Mouse (Mus musculus) heart, postnatal 10 days (tissue): Measurements from ENCODE around the gene Cap1. TPM values are rescaled to one million over a fixed set of nuclear protein-coding genes. Genes with fewer than 3 reads are reported as not detected.
A peak's percentile ranks its signal among the peaks of the same experiment; 100 is the strongest.

Experiments
- DNase-seq, 2 experiments: peaks; one replicate each; pipeline ENCODE4 v3.0.0; 2021
- intact Hi-C: fragments of 180-260 bp; cut with DNase I; formaldehyde crosslinking; loops from one replicate; pipeline ENCODE4 v1.15.1; 2025
- total RNA-seq, 2 experiments: library from RNA; stranded (reverse); gene quantifications; 2 replicates each; pipeline ENCODE4 v1.2.3; 2021

Gene Cap1
- 10 to 100 TPM; 84.6 to 89.1 TPM for total RNA-seq

- intact Hi-C loops, result no loop called here
- DNase-seq, result peak; percentile 98 to 99
Observed at GRCm38 (mm10) chr4:122885768-122886578, at the start of gene Cap1. TSS of gene Cap1 (minus strand) at chr4:122886056.

GRCm38 (mm10) chr4:122933857-122934256 lies 48.0 kb upstream of the Cap1 start:
- intact Hi-C loops, result no loop called here
- no peak for DNase-seq

- intact Hi-C loops, result no loop called here
- DNase-seq, result no peak
Observed at GRCm38 (mm10) chr4:122933051-122933591, 47.3 kb upstream of the Cap1 start.

DNA sequence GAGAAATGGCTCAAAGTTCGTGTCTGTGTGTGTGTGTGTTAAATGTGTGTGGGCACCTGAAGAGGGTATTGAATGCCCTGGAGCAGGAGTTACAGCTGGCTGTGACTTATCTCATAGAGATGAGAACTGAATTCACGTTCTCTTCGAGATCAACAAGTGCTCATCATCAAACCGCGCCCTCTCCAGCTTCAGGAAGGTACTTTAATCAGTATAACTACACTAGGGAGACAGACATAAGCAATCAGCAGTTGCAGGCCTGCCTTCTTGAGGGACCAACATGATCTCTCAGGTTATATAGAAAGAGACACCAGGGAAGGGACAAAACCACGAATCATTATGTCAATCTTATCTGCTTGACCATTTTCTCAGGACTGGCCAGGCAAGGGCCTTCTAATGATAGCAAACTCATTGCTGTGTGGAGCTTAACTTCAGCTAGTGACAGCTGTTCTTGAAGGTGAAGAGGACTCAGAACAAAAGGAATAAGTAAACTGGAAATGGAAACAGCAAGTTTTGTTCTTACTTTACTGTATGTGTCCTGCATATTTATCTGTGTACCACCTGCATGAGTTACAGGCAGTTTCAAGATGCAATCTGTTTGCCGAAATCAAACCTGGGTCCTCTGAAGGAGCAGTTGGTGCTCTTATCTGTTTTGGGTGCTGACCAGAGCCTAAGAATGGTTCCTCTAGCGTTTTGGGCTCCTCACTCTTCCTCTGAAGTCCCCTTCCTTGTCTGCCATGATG lies 46.6 kb upstream of the Cap1 start:
- DNase-seq, result no peak
- intact Hi-C loops, result no loop called here

DNA sequence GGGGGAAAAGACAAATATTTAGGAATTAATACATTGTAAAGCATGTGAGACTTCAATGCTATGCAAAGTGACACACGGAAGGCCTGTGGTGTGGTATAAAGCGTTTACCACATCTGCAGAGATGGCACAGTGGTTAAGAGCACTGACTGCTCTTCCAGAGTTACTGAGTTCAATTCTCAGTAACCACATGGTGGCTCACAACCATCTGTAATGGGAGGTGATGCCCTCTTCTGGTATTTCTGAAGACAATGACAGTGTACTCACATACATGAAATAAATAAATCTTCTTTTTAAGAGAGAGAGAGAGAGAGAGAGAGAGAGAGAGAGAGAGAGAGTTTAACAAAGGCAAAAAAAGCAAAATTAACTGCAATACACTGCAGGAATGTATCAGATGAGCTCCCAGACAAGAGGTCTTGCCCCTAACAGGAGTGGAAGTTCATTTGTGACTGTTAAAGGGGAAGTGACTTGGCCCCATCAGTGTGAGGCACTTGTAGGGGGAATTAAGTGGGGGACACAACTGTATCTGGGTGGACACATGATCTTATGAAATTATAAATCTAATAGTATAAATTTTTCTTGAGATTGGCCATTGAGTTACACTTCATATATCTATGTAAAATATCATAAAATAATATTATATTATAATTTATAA lies 45.2 kb upstream of the Cap1 start:
- no peak for DNase-seq
- intact Hi-C loops, result no loop called here

- DNase-seq, result peak in 1 of 2 experiments; percentile 8
- intact Hi-C loops, result no loop called here
Observed at GRCm38 (mm10) chr4:122923392-122924344, 37.8 kb upstream of the Cap1 start.

DNA sequence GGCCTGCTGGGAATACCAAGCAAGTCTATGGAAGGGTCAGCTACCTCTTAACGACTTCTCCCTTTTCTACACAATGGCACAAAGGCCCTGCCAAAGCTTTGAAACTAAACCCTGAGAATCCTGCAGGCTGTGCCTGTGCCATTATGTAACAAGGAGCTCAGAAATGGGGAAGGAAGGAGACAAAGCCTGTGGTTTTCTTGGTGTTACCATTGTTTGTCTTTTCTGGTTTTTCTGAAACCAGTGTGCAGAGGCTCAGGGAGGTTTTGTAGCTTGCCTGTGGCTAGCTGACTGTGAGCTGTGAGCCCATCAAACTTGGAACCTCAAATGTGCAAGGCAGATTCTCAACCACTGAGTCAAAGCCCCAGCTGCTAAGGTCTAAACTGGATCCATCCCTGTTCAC lies 37.0 kb upstream of the Cap1 start:
- DNase-seq, result no peak
- intact Hi-C loops, result no loop called here

DNA sequence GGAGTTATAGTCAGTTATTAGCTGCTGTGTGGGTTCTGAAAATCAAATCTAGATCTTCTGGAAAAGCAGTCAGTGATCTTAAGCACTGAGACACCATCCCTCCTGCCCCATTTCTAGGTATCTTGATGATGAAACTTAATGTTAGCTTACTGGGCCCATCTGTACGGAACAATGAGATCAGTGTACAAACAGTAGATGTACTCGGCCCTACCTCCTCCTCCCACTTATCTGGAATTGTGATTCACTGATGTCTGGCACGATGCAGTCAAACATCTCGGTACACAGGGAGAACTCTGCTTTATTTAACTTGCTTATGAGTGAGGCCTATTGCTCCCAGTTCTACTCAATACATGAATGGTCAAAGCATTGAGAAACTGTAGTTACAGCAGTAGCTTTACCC lies 30.1 kb upstream of the Cap1 start:
- DNase-seq, result no peak

DNA sequence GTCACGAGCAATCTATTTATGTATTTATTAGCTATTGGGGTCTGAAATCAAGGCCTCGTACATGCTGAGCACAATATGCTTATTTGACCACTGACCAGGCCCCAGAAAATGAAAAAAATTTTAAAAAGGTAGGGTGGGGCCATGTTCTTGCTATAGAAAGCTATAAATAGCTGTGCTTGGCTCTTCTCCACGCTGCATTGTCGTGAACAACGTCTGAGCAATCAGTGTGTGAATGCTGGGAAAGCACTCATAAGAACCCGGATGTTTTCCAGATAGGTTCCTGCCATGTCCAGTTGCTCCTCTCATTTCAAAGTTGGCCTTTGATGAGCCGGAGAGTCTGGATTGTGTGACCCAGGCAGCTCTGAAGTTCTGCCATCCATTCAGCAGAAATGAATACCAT lies 28.3 kb upstream of the Cap1 start:
- peak; percentile 14 to 15 for DNase-seq
- intact Hi-C loops, result no loop called here

More for the DNA sequence above, 30.1 kb upstream of the Cap1 start:
- intact Hi-C loops, result no loop called here

DNA sequence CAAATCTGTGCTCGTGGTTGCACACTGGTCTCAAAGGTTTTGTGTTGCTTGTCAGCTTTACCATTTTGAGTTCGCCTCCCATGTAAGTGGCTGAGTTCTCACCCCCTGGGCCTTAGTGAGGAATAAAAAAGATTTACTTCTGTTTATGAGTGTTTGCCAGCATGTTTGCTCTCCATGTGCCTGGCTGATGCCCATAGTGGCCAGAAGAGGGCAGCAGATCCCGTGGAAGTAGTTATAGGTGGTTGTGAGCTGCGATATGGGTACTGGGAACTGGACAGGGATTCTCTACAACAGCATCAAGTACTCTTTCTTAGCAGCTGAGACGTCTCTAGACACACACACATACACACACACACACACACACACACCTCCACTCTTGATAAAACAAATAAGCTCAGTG lies 26.8 kb upstream of the Cap1 start:
- no peak for DNase-seq
- intact Hi-C loops, result loop anchor here (2.0 kb wide), 1 partner anchor 72 kb away; no protein-coding TSS in a partner anchor

DNA sequence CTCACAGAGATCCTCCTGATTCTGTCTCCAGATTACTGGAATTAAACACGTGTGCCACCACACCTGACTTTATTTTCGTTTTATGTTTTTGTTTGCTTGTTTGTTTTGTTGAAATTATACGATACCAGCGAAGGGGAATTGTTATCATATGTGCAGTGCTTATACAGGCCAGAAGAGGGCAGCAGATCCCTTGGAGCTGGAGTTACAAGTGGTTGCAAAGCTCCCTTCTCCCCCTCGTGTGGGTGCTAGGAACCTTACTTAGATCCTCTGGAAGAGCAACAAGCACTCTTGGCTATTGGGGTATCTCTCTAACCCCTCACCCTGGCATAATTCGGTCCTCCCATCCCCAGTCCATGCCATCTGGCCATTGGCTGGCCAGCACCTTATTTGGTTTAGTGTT lies 24.7 kb upstream of the Cap1 start:
- intact Hi-C loops, result no loop called here
- no peak for DNase-seq

- intact Hi-C loops, result no loop called here
- no peak for DNase-seq
Observed at GRCm38 (mm10) chr4:122909572-122910189, 23.8 kb upstream of the Cap1 start.

DNA sequence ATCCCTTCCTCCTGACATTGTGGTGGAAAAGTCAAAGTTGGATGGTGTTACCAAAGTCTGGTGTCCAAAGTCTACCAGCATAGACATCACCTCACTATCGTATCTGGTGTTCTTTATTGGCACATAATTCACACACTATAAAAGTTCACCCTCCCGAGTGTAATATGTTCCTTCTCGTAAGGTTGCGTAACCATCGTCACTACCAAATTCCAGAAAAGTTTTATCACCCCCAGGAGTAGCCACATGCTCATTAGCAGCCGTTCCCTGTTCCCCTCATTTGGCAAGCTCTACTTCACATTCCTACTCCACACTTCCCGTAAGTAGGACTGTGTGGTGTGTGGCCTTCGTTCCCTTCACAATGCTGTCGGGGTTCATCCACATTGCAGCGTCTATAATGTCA lies 19.5 kb upstream of the Cap1 start:
- intact Hi-C loops, result no loop called here
- no peak for DNase-seq

- DNase-seq, result no peak
- intact Hi-C loops, result loop anchor here (5.0 kb wide), 1 partner anchor 96 kb away; no protein-coding TSS in a partner anchor
Observed at GRCm38 (mm10) chr4:122903709-122904108, 17.9 kb upstream of the Cap1 start.

DNA sequence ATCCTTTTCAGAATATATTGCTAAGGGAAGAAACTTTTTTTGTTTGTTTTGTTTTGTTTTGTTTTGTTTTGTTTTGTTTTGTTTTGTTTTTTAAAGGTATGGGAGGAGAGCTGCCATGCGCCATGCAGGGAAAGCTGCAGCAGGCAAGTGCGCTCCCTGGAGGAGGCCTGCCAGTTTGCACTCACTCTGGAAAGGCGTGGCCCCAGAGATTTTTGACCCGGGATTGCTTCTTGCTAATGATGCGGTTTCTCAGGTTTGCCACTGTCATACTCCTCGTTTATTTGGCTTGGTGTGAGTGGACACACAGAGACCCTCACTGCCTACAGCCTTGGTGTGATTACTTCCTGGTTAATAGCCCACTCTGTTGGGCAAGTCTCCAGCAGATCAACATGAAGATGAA lies 16.3 kb upstream of the Cap1 start:
- peak; percentile 35 to 56 for DNase-seq
- intact Hi-C loops, result loop anchor here (5.0 kb wide), 1 partner anchor 95 kb away; no protein-coding TSS in a partner anchor

- peak; percentile 71 to 79 for DNase-seq
- intact Hi-C loops, result loop anchor here (5.0 kb wide), 1 partner anchor 184 kb away; no protein-coding TSS in a partner anchor
Observed at GRCm38 (mm10) chr4:122898313-122898712, 12.5 kb upstream of the Cap1 start.

DNA sequence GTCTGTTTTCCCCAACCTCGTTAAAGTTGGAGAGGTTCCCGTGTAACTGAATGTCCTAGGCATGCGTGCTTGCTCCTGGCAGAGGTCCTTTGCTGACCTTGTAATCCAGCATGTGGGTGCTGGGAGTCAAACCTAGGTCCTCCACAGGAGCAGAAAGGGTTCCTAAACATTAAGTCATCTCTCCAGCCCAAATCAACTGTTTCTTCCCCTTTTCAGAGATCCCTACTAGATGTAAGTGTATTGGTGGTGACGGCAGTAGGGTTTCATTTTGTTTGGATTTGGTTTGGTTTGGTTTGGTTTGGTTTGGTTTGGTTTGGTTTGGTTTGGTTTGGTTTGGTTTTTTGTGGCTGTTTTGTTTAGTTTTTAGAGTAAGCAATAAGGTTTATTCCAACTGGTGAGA lies 11.9 kb upstream of the Cap1 start:
- no peak for DNase-seq
- intact Hi-C loops, result loop anchor here (1.0 to 5.0 kb wide), 2 partner anchors 88 to 185 kb away; no protein-coding TSS in a partner anchor

DNA sequence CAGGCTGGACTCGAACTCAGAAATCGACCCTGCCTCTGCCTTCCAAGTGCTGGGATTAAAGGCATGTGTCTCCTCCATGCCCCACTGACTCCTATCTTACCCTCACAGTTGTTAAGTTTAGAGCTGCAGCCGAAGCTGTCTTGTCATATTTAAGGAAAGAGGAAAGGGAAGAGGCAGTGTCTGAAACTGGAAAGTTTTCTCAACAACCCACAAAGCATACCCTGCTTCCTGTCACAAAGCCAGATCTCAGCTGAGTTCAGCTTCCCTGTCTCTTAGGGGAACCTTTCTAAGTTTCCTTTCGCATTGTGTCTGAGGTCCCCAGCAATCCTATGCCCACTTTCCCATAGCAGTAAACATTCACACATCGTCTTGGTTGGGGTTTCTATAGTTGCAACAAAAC lies 6.3 kb upstream of the Cap1 start:
- intact Hi-C loops, result no loop called here
- no peak for DNase-seq

GRCm38 (mm10) chr4:122891597-122891996 lies 5.7 kb upstream of the Cap1 start:
- DNase-seq, result no peak
- intact Hi-C loops, result no loop called here
